Mouse (Mus musculus) liver, postnatal 0 days (tissue): ENCODE results near the gene Mat2a.

Experiments used
- CTCF ChIP-seq: sonication (generic); IDR thresholded peaks from 2 replicates; pipeline ENCODE4 v1.5.1; 2016; ENCODE audit warnings: antibody characterized with exemption, low read depth
- EP300 ChIP-seq: IDR thresholded peaks from 2 replicates; pipeline ENCODE4 v1.6.1; 2016; ENCODE audit warnings: antibody characterized with exemption, low read depth, mild to moderate bottlenecking

DNA sequence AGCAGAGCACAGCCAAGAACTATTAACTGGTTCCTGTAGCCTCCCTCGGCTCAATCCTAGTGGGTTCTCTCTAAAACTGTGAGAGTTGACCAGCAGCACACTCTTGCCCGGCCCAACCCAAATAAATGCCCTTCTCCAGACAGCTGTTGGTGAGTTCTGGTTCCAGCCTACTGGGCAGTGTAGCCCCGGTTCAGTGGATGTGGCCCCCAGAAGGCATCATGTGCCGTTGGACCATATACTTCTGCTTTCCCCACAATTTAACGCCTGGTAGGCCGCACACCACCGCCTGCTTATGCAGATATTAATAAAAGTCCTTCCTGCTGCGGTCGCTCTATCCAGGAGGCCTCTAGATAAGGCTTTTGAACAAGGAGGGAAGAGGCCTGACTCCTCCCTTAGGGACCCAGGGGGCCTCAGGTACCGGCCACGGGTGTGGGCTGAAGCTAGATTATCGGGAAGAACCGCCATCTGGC is 49.9 kb downstream of the Mat2a start:
- TF ChIP-seq CTCF: no peak
- TF ChIP-seq EP300: peak; percentile 97
